Mouse (Mus musculus) ES-Bruce4 (cell line): Measurements from ENCODE around the gene Als2cl.

Experiments used
- CTCF ChIP-seq: IDR thresholded peaks from one replicate; pipeline ENCODE4 v1.8.1; 2011; ENCODE audit warnings: low read depth, low read length
- POLR2A ChIP-seq: IDR thresholded peaks from one replicate; pipeline ENCODE4 v1.8.1; 2011; ENCODE audit warnings: low read length; ENCODE audit not compliant: insufficient read depth

DNA sequence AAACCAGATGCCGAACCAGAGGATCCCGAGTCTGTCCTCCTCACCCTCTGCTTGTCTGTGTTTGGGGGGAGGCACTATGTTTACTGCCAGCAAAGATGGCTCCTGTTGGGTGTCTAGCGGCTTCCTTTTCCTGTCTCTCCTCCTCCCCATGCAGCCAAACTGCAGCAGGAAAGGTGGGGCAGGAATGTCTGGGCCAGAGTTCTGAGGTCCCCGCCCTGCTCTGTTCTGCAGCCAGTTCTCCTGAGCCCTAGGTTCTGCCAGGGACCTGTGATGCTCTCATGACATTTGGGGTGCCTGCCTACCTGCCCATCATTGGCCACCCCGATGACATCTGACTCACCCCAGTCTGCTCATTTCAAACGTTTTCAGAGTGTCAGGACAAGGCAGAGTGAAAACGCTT, 2.3 kb downstream of the Als2cl start:
- TF ChIP-seq CTCF (no peak), POLR2A (no peak)
